Mouse (Mus musculus) layer of hippocampus, postnatal 10 days (tissue): ENCODE results near the gene Otop1. TPM values are rescaled to one million over a fixed set of nuclear protein-coding genes. Genes with fewer than 3 reads are reported as not detected.

Experiments used
- DNase-seq, 2 experiments: peaks; one replicate each; pipeline ENCODE4 v3.0.0; 2021; ENCODE audit warnings: low spot score in 2 of 2
- total RNA-seq, 2 experiments: library from RNA; stranded (reverse); gene quantifications; 2 replicates each; pipeline ENCODE4 v1.2.3; 2021

Otop1 gene
- total RNA-seq, 2 experiments from 2014 or later = 0.16 TPM; not detected in 1

DNA sequence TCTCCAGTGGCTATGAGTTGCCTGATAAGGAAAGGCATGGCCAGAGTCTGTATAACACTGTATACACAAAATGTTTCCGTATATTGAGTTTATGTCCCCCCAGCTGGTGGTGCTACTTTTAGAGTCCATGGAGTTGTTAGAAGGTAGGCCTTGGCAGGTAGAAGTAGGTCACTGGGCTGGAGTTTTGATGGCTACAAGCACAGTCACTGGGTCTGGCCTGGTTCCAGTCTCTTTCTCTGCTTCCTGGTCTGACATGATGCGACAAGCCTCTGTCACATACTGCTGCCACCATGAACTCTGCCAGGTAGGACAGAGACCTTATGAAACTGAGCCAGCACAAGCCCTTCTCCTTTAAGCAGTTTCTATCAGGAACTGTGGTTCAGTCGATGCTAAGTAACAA, 12.7 kb downstream of the Otop1 start:
- no peak for DNase-seq

DNA sequence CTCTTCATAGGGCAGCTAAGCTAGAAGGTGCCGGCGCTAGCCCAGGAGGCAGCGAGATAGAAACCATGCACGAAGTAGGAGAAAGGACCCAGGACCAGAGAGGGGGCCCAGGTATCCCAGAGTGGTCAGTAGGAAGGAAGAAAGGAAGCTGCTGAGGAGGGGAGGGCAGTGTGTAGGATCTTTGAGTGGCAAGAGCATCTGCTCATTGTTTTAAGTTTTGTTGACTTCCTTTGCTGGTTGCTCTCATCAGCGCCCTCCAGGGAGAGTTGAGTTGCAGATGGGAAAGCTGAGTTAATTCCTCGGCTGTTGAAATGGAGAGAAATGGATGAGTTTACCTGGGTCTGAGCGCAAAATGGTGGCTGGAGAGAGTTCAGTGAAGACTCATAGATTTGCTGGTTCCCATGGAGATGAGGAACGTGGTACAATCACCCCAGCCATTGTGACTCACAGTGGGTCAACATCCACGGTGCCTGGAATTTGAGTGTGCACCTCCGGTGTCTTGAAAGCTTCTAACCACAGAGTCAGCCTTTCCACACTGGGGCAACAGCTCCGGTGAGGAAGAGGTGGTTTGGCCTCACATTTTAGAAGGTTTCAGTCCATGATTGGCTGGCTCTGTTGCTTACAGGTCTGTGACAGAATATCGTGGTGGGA, 26.1 kb downstream of the Otop1 start:
- no peak for DNase-seq

DNA sequence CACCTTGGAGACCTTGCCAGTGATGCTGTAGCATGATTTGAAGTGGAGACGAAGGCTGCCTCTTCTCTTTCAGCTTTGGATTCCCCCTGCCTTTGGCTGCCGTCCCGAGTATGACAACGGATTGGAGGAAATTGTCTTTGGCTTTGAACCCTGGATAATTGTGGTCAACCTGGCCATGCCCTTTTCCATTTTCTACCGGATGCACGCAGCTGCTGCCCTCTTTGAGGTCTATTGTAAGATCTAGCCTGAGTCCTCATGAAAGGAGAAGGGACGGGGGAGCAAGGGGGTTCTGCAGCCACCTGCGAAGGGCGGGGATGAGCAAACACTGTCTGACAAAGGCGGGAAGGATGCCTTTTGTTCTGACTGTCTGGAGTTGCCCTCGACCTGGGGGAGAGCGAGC, 26.9 kb downstream of the Otop1 start:
- no peak for DNase-seq

DNA sequence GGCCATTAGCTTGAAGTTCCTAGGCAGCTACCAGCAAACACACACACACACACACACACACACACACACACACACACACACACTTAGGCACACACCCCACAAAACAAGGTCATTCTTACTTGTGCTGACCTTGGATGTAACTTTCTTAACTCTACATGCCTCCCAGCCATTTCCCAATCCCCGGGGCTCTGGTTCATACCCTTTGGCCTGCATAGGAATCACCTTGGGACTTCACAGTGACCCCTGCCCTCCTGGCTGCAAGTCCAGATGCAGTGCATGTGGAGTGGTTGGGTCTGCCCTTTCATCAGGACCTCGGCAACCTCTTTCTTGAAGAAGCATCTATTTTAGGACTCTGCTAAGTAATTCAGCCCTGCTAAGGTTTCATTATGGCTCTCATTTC, 29.5 kb downstream of the Otop1 start:
- DNase-seq = no peak

DNA sequence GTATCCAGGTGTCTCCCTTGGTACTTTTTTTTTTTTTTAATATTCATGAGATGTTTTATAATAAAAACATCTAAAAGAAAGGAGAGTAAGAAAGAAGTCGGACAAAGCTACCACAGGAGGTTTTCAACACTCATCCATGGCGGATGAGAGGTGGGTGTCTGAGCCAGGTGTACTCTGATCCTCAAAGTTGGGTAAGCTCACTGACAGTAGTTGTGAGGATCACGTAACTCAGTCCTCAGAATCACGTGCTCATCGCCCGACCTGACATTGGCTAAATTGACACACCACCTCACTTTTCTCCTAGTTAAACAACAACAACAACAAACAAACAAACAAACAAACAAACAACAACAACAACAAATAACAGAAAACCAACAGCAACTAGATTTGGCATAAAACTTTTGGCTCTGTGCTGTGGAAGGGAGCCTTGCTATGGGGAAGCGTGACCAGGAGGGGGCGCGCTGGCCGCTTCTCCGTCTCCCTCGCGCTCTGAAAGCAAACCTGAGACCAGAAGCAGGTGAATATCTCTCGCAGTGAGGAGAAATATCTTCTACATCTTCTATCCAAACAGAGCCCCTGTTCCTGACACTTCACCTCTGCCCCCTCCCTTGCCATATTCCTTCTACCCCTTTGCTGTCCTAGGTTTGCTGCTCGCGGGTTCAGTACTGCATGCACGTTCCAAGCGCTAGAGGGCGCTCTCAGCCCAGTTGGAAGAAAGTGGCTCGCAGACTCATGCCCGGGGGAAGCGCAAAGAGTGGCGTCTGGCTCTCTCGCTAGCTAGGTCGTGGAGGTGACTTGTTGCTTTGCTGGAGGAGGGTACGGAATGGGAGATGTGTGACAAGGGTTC, 31.7 kb downstream of the Otop1 start:
- peak; percentile 95 to 97 for DNase-seq

DNA sequence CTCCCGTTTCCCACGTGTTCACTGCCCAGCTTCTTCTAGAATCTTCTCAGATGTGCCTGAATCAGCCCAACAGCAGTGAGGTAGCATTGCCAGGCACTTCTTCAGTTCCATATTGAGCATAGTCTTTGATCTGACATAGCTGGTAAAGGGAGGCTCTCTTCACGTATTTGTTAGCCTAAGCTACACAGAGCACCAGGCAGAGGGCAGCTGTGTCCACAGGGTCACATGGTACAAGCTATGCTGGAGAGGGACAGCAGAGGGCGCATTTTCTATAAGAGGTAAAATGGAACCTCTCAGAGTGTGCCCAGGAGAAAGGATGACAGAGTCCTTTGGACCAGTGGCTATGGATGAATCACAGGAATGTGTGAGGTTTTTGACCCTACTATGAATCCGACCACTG, 33.1 kb downstream of the Otop1 start:
- DNase-seq = peak; percentile 64 to 68

DNA sequence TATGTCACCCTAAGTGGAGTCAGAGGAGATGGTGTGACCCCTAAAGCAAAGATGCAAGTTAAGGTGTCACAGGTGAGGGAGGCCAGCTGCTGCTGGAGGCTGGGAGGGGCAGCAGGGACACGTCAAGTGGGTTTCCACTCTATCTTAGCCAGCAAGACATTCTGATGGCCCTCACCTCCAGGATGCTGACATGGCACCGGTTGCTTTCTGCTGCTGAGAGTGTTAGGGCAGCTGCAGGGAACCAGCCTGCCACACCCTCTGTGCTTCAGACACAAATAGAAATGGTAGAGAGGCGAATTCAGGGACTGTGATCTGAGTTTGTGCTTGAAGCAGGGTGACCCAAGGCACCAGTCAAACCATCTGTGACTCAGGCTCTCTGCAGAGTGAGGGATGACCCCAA, 34.0 kb downstream of the Otop1 start:
- DNase-seq = no peak

DNA sequence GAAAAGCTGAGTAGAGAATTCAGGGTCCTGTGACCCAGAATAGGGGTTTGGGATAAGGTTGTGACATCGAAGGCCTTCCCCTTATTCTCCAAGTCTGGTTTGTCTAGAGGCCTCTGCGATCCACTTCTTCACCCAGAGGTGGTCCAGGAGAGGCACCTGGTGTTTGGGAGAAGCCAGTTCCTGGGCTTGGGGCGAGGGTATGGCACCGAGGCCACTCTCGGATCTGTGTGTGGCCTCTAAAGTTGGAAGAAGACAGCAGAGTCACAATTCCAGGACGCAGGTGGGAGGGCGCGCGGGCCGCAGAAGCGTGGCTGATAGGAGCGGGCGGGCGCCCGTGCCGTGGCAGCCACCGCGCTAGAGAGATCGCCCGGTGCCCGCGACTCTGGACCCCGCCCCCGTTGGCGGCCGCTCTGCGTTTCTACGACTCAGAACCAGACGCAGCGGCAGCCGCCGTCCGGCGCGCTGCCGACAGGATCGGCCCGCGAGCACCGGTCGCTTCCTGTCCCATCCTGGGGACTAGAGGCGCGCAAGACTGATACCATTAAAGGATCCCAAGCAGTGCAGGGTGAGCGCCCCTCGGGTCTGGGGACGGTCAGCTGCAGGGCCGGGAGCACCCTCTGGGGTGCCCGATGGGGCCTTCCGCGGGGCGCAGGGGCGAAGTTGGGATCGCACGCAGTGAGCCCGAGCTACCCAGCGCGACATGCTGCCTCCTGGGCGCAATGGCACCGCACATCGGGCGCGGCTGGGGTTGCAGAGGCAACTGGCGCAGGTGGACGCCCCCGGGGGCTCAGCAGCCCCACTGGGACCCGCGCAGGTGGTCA, 43.4 kb downstream of the Otop1 start, which contains the start of gene Drd5:
Gene Drd5, plus strand, starts transcription at position 402 of the 821 bp plus-strand sequence.
- DNase-seq = peak in 1 of 2 experiments; percentile 29

DNA sequence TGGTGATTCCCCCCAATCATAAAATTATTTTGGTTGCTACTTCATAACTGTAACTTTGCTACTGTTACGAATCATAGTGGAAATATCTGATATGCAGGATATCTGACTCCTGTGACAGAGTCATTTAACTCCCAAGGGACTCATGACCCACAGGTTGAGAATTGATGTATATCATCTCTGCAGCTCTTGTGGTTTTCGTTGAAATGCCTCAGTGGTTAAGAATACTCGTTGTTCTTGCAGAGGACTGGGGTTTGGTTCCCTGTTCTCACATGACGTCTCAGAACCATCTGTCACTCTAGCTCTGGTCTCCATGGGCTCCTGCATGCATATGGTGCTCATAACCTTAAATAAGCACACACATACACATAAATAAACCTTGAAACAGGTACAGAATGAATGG, 57.6 kb downstream of the Otop1 start:
- DNase-seq = no peak

DNA sequence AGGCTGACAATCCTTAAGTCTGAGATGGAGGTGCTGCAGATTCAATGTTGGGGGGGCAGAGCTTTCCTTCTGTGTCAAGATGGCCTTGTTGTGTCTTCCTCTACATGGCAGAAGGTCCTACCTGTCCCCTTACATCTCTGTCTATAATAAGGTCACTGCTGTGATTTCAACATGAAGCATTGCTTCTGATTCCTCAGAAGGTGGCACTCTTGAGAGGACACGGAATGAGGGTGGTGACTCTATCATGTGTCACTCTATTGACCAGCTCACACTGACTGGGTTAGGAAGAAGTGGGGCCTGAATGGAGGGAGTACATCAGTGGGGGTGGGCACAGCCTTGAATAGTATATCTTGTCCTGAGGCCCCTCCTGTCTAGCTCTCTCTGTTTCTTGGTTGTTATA, 58.8 kb downstream of the Otop1 start:
- DNase-seq = no peak

DNA sequence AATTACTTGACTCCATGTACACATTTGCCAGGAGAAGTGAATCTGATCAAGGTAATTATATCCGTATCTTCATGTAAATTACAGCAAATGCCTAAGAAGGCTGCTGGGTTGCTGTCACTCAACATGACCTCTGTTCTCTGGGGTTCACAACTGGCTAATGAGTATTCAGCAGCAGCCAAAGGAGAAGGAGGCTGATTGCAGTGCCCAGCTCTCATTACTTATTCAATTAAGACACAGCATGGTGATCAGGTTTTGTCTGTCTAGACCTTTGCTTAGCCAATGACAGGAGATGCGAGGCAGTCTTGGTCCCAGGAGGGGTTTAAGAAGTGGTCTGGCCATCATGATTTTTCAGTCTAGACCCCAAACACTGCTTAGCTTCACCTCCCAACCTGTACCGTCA, 67.3 kb downstream of the Otop1 start:
- no peak for DNase-seq

DNA sequence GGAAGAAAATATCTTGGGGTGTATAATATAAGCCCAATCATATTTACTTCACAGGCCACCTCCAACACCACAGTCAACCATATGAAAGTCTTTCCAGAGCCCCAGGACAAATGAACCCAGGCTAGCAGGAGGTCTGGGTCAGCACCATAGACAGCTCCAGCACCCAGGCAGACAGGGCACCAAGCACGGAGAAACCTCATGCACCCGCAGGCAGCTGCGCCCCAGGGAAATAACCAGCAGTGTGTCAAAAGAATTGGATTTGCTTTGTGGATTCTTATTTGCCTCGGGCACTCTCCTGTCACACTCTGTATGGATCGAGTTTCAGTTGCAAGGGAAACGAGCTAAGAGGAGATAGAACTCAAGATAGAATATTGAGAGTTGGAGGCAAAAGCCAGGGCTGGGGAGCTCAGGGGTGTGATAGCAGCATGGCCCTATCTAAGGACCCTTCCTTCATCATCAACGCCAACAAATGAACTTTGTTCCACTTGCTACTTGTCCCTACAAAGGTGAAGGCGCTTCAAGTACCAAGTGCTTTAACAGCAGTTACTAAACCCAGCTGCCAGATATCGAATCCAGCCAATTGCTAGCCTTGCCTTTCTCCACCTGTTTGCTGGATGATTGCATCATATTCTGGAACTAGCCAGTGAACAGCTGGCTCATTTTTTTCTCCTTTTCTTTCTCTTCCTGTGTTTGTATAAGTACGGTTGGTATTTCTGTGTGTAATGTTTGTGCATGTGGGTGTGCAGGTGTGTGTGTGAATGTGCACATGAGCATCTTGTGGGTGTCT, 71.1 kb downstream of the Otop1 start:
- no peak for DNase-seq

DNA sequence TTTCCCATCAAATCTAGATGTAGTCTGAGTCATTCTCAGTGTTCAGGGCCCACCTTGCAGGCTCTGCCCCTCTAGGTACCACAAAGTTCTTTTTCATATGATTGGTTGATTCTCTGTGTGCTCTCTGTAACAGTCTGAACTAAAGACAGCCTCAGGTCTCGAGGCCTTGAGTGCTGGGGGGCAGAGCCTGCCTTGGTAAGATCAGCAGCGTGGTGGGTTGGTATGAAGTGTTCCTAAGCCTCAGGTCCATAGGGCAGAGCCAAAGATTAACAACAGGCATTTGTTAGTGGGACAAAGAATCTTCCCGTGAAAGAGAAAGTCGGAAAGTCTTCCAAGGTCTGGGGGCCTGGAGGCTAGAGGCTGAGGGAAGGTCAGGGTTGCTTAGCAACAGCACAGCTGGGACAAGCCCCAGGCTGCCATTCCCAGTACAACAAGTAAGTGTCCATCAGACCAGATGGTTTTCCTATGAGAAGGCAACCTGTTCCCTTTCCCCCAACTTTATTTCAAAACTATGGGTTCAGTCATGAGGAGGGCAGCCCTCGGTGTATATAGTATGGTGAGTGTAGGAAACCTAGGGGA, 74.7 kb downstream of the Otop1 start:
- no peak for DNase-seq

Other genes with a start within 250 kb of the Otop1 start
- gene Stx18, start 237.2 kb upstream of the Otop1 start, total RNA-seq = 10 to 100 TPM; 33.3 to 34.1 TPM
- gene Nsg1, start 116.1 kb upstream of the Otop1 start, total RNA-seq = 100 to 1,000 TPM; 721 to 749 TPM
- 10 to 100 TPM; 17.9 to 23.5 TPM for gene Zbtb49, start 55.5 kb upstream of the Otop1 start, total RNA-seq
- 10 to 100 TPM; 15.2 to 18.0 TPM for gene Lyar, start 55.5 kb upstream of the Otop1 start, total RNA-seq
- 10 to 100 TPM; 41.0 to 43.4 TPM for gene Tmem128, start 15.8 kb upstream of the Otop1 start, total RNA-seq
- 1 to 10 TPM; 3.8 to 4.1 TPM for gene Drd5, start 43.4 kb downstream of the Otop1 start, total RNA-seq
- gene Slc2a9, start 227.2 kb downstream of the Otop1 start, total RNA-seq = 1 to 10 TPM; 3.1 to 3.3 TPM